Mouse (Mus musculus): ENCODE measurements at regions not wholly inside any gene's neighbourhood (a gene's known extent, or its start where the extent isn't known, plus 50 kb on each side); places are given as distances from the start of the nearest gene placed in this dataset.

DNA sequence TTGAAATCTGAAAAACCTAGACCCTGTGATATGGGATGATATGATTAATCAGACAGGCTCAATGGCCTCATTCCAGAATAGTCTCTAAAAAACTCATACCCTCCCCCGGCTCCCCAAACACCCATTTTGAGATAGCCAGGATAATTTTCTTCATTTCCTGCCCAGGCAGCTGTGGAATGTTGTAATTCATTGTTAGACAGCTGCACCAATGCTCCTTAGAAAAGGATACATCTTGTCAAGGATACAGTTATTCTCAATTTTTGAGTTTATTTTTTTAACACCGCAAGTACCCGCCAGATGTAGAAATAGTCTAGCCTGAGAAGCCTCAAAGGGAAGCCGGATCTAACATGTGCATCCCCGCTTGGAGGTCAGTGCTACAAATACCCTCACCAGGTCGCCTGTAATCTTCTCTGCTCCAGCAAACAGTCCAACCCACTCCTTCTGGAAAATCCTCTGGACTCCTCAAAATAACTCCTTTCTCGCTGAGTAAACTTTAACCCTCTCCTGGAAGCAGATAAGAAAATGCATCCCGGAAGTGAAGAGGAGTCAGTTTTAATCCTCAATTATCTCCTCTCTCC, 673.1 kb downstream of the Diaph3 start:
- TF ChIP-seq POLR2A (IDR thresholded peaks at IDR 0.05; ENCODE audit: insufficient read length, low read depth) = no peak
- no peak for TF ChIP-seq USF1 (IDR thresholded peaks at IDR 0.05; ENCODE audit: low read depth)

All from myocyte (in vitro differentiated cells).